Comparison of ENCODE assay signal across 21 mouse cellular contexts in the genomic region with DNA sequence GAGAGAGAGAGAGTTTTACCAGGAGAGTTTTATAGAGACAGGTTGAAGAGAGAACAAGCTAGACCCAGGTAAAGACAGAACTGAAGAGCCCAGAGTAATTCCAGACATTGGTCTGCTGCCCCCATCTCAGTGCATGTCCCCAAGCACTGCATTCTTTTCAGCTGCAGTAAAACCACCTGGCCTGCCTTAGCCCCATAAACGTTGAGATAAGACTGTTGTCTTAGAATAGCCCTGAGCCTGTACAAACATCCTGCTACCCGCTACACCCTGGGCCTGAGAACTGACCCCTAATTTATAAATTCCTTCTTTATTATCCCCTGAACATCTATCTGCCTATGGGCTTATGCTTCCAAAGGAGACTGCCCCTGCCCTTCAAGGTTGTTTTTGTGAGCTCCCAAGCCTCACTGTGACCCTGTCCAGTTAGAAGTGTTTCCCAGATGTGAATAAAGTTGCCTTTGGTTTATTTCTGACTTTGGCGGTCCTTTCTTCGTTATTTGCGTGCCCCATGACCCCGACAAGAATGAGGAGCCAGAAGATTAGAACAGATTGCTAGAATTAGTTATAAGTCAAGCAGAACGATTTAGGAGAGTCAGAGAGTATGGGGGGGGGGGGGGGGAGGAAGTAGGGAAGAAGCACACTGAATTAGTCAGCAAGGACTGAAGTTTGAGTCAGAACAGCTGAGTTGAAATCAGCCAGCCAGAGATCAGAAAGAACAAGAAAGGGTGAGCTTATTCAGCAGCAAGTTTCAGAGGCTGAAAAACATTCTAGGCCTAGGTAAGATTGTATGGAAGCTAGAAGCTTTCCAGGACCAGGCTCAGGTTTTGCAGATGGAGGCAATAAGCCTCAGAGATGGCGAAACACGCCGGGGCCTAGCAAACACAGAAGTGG. TPM values are rescaled to one million over a fixed set of nuclear protein-coding genes. Genes with fewer than 3 reads are reported as not detected.
A peak's percentile ranks its signal among the peaks of the same experiment; 100 is the strongest.
DNase-seq lines count a peak whose midpoint lies in the region.
"Had no signal": no experiment of that assay in that cellular context is flagged by ENCODE, and none has a peak within 500 bp of the region (broad histone marks: within the 10 kb centered on the region; RNA-seq: fewer than 3 reads in every experiment).

No protein-coding gene starts in this region.

- peak; percentile 85 for DNase-seq in heart, adult 11 months
- no peak for DNase-seq in heart, postnatal 25 days (ENCODE audit: low spot score)
- peak; percentile 45 for DNase-seq in 3134 (ENCODE audit: extremely low read depth, insufficient read length, low spot score)
- peak; percentile 29 for DNase-seq in Muller cell, postnatal 12 days (ENCODE audit: inconsistent ontology term)
- peak; percentile 22 for DNase-seq in induced T-regulatory cell, adult 2 months (ENCODE audit: low read depth)
- DNase-seq in right cerebral cortex, postnatal 25 days, result no peak
- DNase-seq in lung, postnatal 4 days, result no peak
- DNase-seq in cerebellum, adult 11-12 months, result no peak
- DNase-seq: adrenal gland, adult 2 months; cerebellum, adult 11 months; cerebellum, adult 9-11 months; gastrocnemius, postnatal 36 days; left cerebral cortex, postnatal 4 days had no signal

- intact Hi-C loops in heart, postnatal 25 days (cut with DNase I), result loop anchor here (2.0 to 5.0 kb wide), 3 partner anchors 77 to 319 kb away; no protein-coding TSS in a partner anchor

RNA-seq across cellular contexts. Expression of a gene that starts 6.8 kb away (rescaled TPM):
- 1 to 10 TPM; 1.3 to 1.7 TPM for total RNA-seq in heart, postnatal 25 days (2021)
- total RNA-seq: common myeloid progenitor, adult 5-6 weeks; gastrocnemius, adult 2 months; gastrocnemius, postnatal 36 days; layer of hippocampus, postnatal 36 days; left cerebral cortex, postnatal 4 days; MEL; monocyte, adult 5-6 weeks had no signal

RNA-seq across cellular contexts. Expression of a gene that starts 31.5 kb away (rescaled TPM):
- total RNA-seq in heart, postnatal 25 days (2021), result 1 to 10 TPM; 1.3 to 3.0 TPM

RNA-seq across cellular contexts. Expression of a gene that starts 34.2 kb away (rescaled TPM):
- not detected for total RNA-seq in heart, postnatal 25 days (2021)
- total RNA-seq: adrenal gland, adult 2 months; adrenal gland, postnatal 4 days; common myeloid progenitor, adult 5-6 weeks; gastrocnemius, adult 2 months; gastrocnemius, postnatal 36 days; heart, adult 8-10 months; heart, postnatal 4 days; layer of hippocampus, postnatal 36 days; left cerebral cortex, postnatal 4 days; MEL; monocyte, adult 5-6 weeks had no signal

RNA-seq across cellular contexts. Expression of a gene that starts 43.9 kb away (rescaled TPM):
- total RNA-seq in heart, postnatal 25 days (2021), result 1 to 10 TPM in 1 of 2 experiments, under 1 TPM in 1; 0.55 to 1.7 TPM
- total RNA-seq: heart, postnatal 4 days; left cerebral cortex, postnatal 4 days had no signal

RNA-seq across cellular contexts. Expression of a gene that starts 46.3 kb away (rescaled TPM):
- total RNA-seq in heart, postnatal 25 days (2021), result not detected
- total RNA-seq: adrenal gland, adult 2 months; adrenal gland, postnatal 4 days; common myeloid progenitor, adult 5-6 weeks; gastrocnemius, adult 2 months; gastrocnemius, postnatal 36 days; heart, adult 8-10 months; heart, postnatal 4 days; layer of hippocampus, postnatal 36 days; left cerebral cortex, postnatal 4 days; MEL; monocyte, adult 5-6 weeks had no signal

Comparison
In these comparisons a context has a peak if more than half of its experiments do, and no peak if none do; other contexts are left out.
1. DNase-seq: peak in heart, adult 11 months (single experiment), 3134 (single experiment), Muller cell, postnatal 12 days (single experiment) and induced T-regulatory cell, adult 2 months (single experiment); none in heart, postnatal 25 days (single experiment), right cerebral cortex, postnatal 25 days (single experiment), lung, postnatal 4 days (0 of 2) and cerebellum, adult 11-12 months (single experiment).